Mouse (Mus musculus): ENCODE measurements around the gene Ackr3. TPM values are rescaled to one million over a fixed set of nuclear protein-coding genes. Genes with fewer than 3 reads are reported as not detected.
A peak's percentile ranks its signal among the peaks of the same experiment; 100 is the strongest.

Ackr3 gene
- polyA plus RNA-seq, 1 experiment from 2014 or later: 11.3 TPM

DNA sequence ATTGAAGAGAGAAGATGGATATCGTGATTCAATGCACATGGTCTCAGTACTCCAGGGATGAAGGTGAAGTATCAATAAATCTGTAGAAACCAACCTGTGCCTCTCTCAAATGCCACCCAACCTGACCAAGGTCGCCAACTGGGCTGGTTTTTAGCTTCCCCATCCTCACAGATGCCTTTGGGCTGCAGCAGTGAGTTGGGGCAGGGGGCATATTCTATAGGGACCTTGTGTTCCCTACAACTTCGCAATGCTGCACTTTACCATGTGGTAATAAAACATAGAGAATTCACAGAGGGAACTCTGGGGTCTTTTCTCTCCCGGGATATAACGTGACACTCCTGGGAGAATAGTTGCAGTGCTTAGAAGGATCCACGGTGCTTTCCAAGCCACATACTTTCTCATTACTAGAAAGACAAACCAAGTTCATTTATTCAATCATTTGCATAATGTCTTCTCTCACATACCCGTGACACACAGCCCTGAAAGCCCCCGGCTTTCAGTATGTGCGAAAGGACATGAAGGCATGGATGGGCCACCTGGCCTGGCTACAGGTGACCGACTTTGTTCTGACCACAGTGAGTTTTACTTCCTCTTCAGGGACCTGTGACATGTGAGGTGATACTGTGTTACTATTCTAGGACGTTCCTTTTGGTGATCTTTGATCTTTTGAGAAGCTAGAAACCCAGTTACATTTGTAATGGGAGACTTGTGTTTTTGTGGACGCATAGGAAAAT is 22.6 kb upstream of the Ackr3 start:
- H3K9ac ChIP-seq: no peak overlapping the region
- no peaks in the 10 kb centered on the region for H3K9me3 ChIP-seq
- ATAC-seq (replicated peaks): no peak
- no peak overlapping the region for H3K4me2 ChIP-seq
- no peak overlapping the region for H3K4me3 ChIP-seq
- no peaks in the 10 kb centered on the region for H3K27me3 ChIP-seq (replicated peaks)
- WGBS: 86% methylated on average over 12 of the region's 12 CpGs
- no peak overlapping the region for H3K27ac ChIP-seq
- H3K4me1 ChIP-seq: no peaks in the 10 kb centered on the region
- H3K36me3 ChIP-seq (replicated peaks): no peaks in the 10 kb centered on the region

DNA sequence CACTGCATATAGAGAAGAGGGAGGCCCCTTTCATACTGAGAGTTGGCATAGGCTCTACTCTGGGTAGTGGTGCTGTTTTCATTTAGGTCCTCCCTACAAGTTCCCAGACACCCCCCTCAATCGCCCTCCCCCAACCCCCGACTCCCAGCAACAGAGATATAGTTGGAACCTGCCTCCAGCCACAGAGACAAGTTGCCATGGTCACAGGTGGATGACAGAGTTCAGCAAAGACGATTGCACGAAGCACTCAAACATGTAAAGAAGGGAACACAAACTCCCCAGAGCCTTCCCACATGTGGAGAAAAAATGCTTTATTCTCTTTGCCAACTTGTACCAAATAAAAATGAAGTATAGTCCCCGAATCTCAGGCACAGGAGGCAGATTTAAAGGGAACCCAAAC is 21.3 kb upstream of the Ackr3 start:
- 55% methylated on average over 5 of the region's 5 CpGs for WGBS
- Histone ChIP-seq H3K27me3 (replicated peaks) (no peaks in the 10 kb centered on the region), H3K9me3 (no peaks in the 10 kb centered on the region), H3K4me2 (no peak overlapping the region), H3K4me1 (no peaks in the 10 kb centered on the region), H3K36me3 (replicated peaks) (no peaks in the 10 kb centered on the region), H3K9ac (no peak overlapping the region), H3K27ac (no peak overlapping the region), H3K4me3 (no peak overlapping the region)
- no peak for ATAC-seq (replicated peaks)

DNA sequence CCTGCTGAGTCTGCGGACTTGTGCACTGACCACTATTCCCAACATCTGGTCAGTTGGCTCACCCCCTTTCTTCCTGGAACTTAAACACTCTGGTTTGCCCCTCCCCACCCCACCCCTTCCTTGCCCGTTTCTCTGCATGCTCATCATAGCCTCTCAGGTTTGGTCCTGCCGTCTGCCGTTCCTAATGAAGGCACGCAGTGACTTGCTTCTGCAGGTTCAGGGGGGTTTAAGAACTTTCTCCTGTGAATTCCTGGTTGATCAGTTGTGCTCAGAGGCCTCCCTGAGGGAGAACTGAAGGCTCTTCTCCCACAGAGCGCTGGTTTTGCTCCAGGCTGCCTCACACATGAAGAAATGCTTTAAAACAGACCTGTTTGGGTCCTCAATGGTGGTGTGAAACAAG is 20.2 kb upstream of the Ackr3 start:
- H3K27ac ChIP-seq: no peak overlapping the region
- 72% methylated on average over 6 of the region's 6 CpGs for WGBS
- H3K36me3 ChIP-seq (replicated peaks): no peaks in the 10 kb centered on the region
- ATAC-seq (replicated peaks): no peak
- H3K27me3 ChIP-seq (replicated peaks): no peaks in the 10 kb centered on the region
- H3K4me3 ChIP-seq: no peak overlapping the region
- H3K4me1 ChIP-seq: no peaks in the 10 kb centered on the region
- no peak overlapping the region for H3K4me2 ChIP-seq
- H3K9me3 ChIP-seq: no peaks in the 10 kb centered on the region
- no peak overlapping the region for H3K9ac ChIP-seq

DNA sequence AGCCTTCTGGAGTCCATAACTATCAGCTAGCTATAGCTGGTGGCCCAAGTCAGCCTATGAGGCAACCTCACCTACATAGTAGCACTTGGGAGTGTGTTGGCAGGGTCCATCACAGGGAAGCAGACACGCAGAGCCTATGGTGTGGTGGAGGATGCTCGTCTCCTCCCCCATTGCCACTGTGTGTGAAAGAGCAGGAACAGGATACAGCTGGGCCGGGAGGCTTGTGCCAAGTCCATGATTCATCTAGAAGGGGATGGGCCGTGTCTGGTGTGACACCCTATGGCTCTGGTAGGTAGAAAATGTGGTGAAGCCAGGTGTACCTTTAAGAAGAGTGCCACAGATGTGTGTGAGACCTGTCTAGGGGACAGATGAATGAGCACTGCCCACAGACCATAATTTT is 17.6 kb upstream of the Ackr3 start:
- WGBS: 89% methylated on average over 4 of the region's 4 CpGs
- Histone ChIP-seq H3K4me3 (no peak overlapping the region), H3K27ac (no peak overlapping the region), H3K4me2 (no peak overlapping the region), H3K27me3 (replicated peaks) (no peaks in the 10 kb centered on the region), H3K36me3 (replicated peaks) (no peaks in the 10 kb centered on the region), H3K9me3 (no peaks in the 10 kb centered on the region), H3K4me1 (0 out of 2 replicates have a peak, but pooled peaks cover 5% of the 10 kb centered on the region), H3K9ac (no peak overlapping the region)
- ATAC-seq (replicated peaks): no peak

DNA sequence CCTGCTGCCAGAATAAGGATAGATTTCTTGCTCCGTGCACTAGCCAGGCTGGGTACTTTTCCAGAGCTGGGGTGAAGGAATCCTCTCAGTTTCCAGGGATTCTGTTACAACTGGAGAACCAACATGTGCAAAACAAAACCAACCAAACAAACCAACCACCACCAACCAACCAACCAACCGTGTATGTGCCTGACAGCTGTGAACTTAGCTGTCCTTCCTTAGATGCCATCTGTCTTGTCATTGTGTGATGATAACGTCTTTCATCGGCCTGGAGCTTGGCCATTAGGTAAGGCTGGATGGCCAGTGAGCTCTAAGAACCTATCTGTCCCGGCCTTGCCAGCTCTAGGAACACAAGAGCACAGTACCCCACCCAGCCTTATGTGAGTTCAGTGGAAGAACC is 16.9 kb upstream of the Ackr3 start:
- H3K36me3 ChIP-seq (replicated peaks): no peaks in the 10 kb centered on the region
- no peak overlapping the region for H3K9ac ChIP-seq
- WGBS: 92% methylated on average over 5 of the region's 5 CpGs
- H3K4me3 ChIP-seq: no peak overlapping the region
- no peak for ATAC-seq (replicated peaks)
- no peak overlapping the region for H3K27ac ChIP-seq
- H3K27me3 ChIP-seq (replicated peaks): no peaks in the 10 kb centered on the region
- H3K9me3 ChIP-seq: no peaks in the 10 kb centered on the region
- H3K4me1 ChIP-seq: 0 out of 2 replicates have a peak, but pooled peaks cover 5% of the 10 kb centered on the region
- no peak overlapping the region for H3K4me2 ChIP-seq

DNA sequence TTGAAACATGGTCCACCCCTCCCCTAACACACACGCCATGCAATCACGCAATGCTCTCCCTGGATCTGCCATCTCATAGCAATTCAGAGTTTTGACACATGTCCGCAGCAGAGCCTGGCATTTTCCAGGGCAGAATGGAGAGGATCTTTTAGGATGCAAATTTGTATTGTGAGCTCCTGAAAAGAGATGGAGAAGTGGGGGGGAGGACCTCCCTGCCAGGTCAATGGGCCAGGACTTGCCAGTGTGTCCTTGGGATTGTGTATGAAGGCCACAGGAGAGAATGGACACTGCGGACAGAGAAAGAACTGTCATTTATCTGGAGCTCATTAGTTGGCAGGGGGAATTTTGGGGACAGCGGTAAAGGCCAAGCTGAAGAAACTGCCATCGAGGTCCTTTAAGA is 14.7 kb upstream of the Ackr3 start:
- no peaks in the 10 kb centered on the region for H3K9me3 ChIP-seq
- no peaks in the 10 kb centered on the region for H3K27me3 ChIP-seq (replicated peaks)
- no peak for ATAC-seq (replicated peaks)
- no peak overlapping the region for H3K27ac ChIP-seq
- H3K9ac ChIP-seq: no peak overlapping the region
- H3K4me3 ChIP-seq: no peak overlapping the region
- no peaks in the 10 kb centered on the region for H3K36me3 ChIP-seq (replicated peaks)
- no peak overlapping the region for H3K4me2 ChIP-seq
- WGBS: 33% methylated on average over 6 of the region's 6 CpGs
- H3K4me1 ChIP-seq: 0 out of 2 replicates have a peak, but pooled peaks cover 5% of the 10 kb centered on the region

DNA sequence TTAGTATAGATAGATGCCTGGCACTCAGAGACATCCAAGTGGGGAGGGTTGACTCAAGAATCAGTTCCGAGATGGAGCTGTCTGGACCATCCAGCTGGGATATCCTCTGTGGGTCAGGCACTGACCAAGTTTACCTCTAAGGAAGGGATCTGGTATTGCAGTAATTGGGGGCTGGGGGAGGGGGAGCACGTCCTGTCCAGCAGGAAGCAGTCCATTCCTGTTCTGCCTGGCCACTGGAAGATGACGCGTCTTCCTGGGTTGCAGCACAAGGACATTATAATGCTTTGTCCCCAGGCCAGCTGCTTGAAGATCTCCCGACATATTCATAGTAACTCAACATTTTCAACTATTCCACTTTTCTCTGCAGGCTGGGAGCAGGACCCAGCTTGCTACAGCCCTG is 2.5 kb upstream of the Ackr3 start:
- peaks cover 21% of the 10 kb centered on the region; the same call in 1 of the 2 replicates for H3K27me3 ChIP-seq (replicated peaks)
- H3K9me3 ChIP-seq: no peaks in the 10 kb centered on the region
- H3K4me3 ChIP-seq: no peak overlapping the region
- no peak for ATAC-seq (replicated peaks)
- H3K9ac ChIP-seq: no peak overlapping the region
- 89% methylated on average over 5 of the region's 5 CpGs for WGBS
- H3K27ac ChIP-seq: no peak overlapping the region
- H3K4me2 ChIP-seq: no peak overlapping the region
- peaks cover 37% of the 10 kb centered on the region for H3K4me1 ChIP-seq
- H3K36me3 ChIP-seq (replicated peaks): no peaks in the 10 kb centered on the region

DNA sequence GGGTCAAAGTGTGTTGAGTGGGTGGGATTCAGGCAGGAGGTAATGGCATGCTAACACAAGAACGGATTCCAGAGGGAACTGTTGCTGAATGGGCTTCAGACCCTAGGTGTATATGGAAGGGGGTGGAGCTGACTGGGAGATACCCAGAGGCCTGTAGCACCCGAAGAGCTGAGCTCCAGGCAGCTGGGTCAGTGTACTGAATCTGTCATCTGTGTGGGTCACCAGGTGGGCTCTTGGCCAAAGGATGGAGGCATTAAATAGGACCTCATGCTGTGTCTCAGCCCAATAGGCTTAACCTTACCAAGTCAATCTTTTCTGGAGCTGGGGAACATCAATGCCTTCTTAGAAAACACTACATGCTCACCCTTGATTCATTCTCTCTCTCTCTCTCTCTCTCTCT is 2.1 kb upstream of the Ackr3 start:
- no peak overlapping the region for H3K4me3 ChIP-seq
- H3K9ac ChIP-seq: no peak overlapping the region
- 53% methylated on average over 2 of the region's 2 CpGs for WGBS
- H3K27ac ChIP-seq: no peak overlapping the region
- peaks cover 39% of the 10 kb centered on the region for H3K4me1 ChIP-seq
- peaks cover 21% of the 10 kb centered on the region; the same call in 1 of the 2 replicates for H3K27me3 ChIP-seq (replicated peaks)
- H3K4me2 ChIP-seq: no peak overlapping the region
- H3K9me3 ChIP-seq: no peaks in the 10 kb centered on the region
- ATAC-seq (replicated peaks): no peak
- no peaks in the 10 kb centered on the region for H3K36me3 ChIP-seq (replicated peaks)

DNA sequence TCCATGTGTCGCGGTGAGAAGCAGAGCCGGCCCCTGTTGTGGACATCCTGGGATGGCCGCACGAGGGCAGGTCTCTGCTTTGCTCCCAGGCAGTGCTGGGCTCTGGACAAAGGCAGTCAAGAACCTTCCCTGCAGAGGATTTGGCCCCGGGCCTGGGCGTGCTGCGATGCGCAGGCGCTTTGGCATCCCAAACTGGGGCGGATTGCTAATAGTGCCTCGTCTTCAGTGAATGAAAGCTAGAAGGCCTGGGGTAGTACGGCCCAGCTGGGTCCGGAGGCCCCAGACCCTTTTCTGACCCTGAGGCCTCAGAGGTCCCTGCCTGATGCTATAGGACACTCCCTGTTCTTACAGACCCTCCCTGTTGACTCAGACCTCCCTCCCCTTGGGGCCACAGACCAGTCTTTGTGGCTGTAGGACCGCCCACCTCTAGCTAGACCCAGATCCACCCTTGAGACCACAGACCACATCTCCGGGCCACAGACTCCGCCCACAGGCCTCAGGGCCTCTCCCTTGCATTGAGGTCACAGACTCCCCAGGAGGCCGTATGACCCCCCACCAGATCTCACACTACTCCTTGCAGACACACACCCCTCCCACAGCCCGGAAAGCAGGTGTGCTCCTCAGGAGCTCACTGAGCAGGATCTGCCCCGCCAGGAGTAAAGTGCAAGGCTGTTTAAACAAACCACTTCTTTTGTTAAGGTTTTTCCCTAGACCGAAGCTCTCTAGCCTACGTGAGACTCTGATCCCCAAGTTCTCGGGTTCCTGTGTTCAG is 1.4 kb upstream of the Ackr3 start:
- Histone ChIP-seq H3K4me1 (peaks cover 46% of the 10 kb centered on the region), H3K9ac (no peak overlapping the region)
- WGBS: 6% methylated on average over 23 of the region's 23 CpGs

DNA sequence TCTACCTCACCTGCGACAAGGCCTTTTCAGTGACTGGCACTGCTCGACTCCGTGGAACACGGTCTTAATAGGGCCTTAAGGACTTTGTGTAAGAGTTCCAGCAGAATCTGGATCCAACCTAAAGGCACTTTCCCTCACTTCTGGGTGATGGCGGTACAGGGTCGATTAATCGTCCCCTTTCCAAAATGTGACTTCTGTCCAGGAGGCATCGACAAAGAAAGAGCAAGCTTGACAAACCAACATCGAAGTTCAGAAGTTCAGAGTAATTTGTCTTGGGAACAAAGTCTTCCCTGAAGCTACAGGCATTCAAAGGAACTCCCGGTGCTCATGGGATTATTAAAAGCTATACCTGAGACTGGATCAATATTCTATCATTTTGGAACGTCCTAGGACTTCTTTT is 439 bp upstream of the Ackr3 start:
- Histone ChIP-seq H3K36me3 (replicated peaks) (no peaks in the 10 kb centered on the region), H3K9me3 (no peaks in the 10 kb centered on the region), H3K4me3 (peak overlapping the region; percentile 43; the same call in 1 of the 2 replicates), H3K27me3 (replicated peaks) (peaks cover 21% of the 10 kb centered on the region; the same call in 1 of the 2 replicates), H3K4me1 (peaks cover 55% of the 10 kb centered on the region), H3K27ac (no peak overlapping the region), H3K4me2 (peak overlapping the region; percentile 58), H3K9ac (no peak overlapping the region; the same call in 1 of the 2 replicates)
- WGBS: 4% methylated on average over 11 of the region's 11 CpGs
- no peak for ATAC-seq (replicated peaks)

More for the DNA sequence above, 1.4 kb upstream of the Ackr3 start:
- Histone ChIP-seq H3K9me3 (no peaks in the 10 kb centered on the region), H3K4me2 (peak overlapping the region; percentile 10; the same call in 1 of the 2 replicates), H3K27ac (no peak overlapping the region), H3K27me3 (replicated peaks) (peaks cover 21% of the 10 kb centered on the region; the same call in 1 of the 2 replicates), H3K4me3 (no peak overlapping the region), H3K36me3 (replicated peaks) (no peaks in the 10 kb centered on the region)
- ATAC-seq (replicated peaks): peak; percentile 41

DNA sequence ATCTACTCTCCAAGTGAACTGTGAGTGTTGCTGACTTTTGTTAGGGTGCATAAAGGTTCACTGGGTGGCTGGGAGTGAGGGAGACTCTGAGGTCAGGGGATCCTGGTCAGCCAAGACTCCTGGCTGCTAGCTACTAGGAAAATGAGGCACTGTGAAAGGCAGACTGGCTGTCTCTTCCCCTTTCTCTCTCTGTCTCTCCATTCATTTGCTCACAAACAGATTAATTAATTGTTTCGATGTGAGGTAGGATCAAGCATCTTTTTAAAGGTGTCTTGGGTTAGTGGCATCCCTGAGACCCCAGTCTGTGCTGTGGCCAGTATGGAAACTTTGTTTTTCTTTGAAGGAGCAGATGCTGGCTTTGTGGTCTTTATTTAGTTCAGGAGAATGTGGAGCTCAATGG is 1.0 kb downstream of the Ackr3 start:
- Histone ChIP-seq H3K4me2 (peak overlapping the region; percentile 58), H3K9me3 (no peaks in the 10 kb centered on the region), H3K27me3 (replicated peaks) (peaks cover 21% of the 10 kb centered on the region; the same call in 1 of the 2 replicates), H3K36me3 (replicated peaks) (no peaks in the 10 kb centered on the region), H3K4me1 (peaks cover 63% of the 10 kb centered on the region), H3K4me3 (peak overlapping the region; percentile 43), H3K27ac (peak overlapping the region; percentile 73), H3K9ac (peak overlapping the region; percentile 51)
- no peak for ATAC-seq (replicated peaks)
- WGBS: 3% methylated on average over 1 of the region's 1 CpGs

DNA sequence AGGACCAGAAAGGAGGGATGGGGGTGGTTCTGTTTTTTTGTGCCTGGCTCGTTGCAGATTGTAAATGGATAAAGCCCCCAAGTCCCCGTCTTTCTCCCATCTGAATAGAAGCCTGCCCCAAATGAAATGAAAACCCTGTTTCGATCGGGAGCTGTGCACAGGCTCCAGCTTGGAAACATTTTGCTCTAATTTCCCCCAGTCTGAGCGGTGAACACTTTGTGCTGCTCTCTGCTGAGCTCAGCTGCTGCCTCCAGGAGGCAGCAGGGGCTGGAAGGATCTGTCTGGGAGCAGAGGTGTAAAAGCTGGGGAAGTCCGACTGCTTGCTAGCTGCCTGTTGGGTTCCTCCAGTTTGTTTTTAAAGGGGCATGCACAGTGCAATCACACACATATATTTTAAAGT is 1.4 kb downstream of the Ackr3 start:
- peak overlapping the region; percentile 51 for H3K9ac ChIP-seq
- no peaks in the 10 kb centered on the region for H3K9me3 ChIP-seq
- peak; percentile 60 for ATAC-seq (replicated peaks)
- peaks cover 63% of the 10 kb centered on the region for H3K4me1 ChIP-seq
- peak overlapping the region; percentile 73 for H3K27ac ChIP-seq
- peak overlapping the region; percentile 58 for H3K4me2 ChIP-seq
- WGBS: 1% methylated on average over 6 of the region's 6 CpGs
- H3K4me3 ChIP-seq: peak overlapping the region; percentile 43
- no peaks in the 10 kb centered on the region for H3K36me3 ChIP-seq (replicated peaks)
- H3K27me3 ChIP-seq (replicated peaks): peaks cover 21% of the 10 kb centered on the region; the same call in 1 of the 2 replicates
